Mouse (Mus musculus): Measurements from ENCODE around the gene Ltbp3.
A peak's percentile ranks its signal among the peaks of the same experiment; 100 is the strongest.

Gene Ltbp3

GRCm38 (mm10) chr19:5756321-5756985 lies 15.7 kb downstream of the Ltbp3 start:
- DNase-seq (ENCODE audit: low spot score) = peak; percentile 39

GRCm38 (mm10) chr19:5756991-5757636 lies 16.4 kb downstream of the Ltbp3 start:
- DNase-seq (ENCODE audit: low spot score) = no peak

- no peak for DNase-seq (ENCODE audit: low spot score)
Observed at GRCm38 (mm10) chr19:5758878-5759403, 18.2 kb downstream of the Ltbp3 start.

- DNase-seq (ENCODE audit: low spot score) = no peak
Observed at GRCm38 (mm10) chr19:5763163-5763562, 22.5 kb downstream of the Ltbp3 start.

- DNase-seq (ENCODE audit: low spot score) = no peak
Observed at GRCm38 (mm10) chr19:5767271-5767670, 26.6 kb downstream of the Ltbp3 start.

GRCm38 (mm10) chr19:5770311-5770710 lies 29.6 kb downstream of the Ltbp3 start:
- DNase-seq (ENCODE audit: low spot score) = no peak

- peak; percentile 89 for DNase-seq (ENCODE audit: low spot score)
Observed at GRCm38 (mm10) chr19:5770925-5771860, 30.5 kb downstream of the Ltbp3 start, which contains the start of gene Scyl1. Gene Scyl1 (minus strand): TSS chr19:5771419.

GRCm38 (mm10) chr19:5777387-5778032 lies 36.8 kb downstream of the Ltbp3 start:
- no peak for DNase-seq (ENCODE audit: low spot score)

- DNase-seq (ENCODE audit: low spot score) = no peak
Observed at GRCm38 (mm10) chr19:5778312-5778711, 37.6 kb downstream of the Ltbp3 start.

GRCm38 (mm10) chr19:5780203-5780602 lies 39.5 kb downstream of the Ltbp3 start:
- peak; percentile 32 for DNase-seq (ENCODE audit: low spot score)

- no peak for DNase-seq (ENCODE audit: low spot score)
Observed at GRCm38 (mm10) chr19:5781532-5781931, 40.8 kb downstream of the Ltbp3 start.

- no peak for DNase-seq (ENCODE audit: low spot score)
Observed at GRCm38 (mm10) chr19:5782121-5782520, 41.4 kb downstream of the Ltbp3 start.

GRCm38 (mm10) chr19:5784958-5785577 lies 44.4 kb downstream of the Ltbp3 start:
- DNase-seq (ENCODE audit: low spot score) = no peak

- DNase-seq (ENCODE audit: low spot score) = peak; percentile 94
Observed at GRCm38 (mm10) chr19:5786441-5787114, 45.9 kb downstream of the Ltbp3 start.

GRCm38 (mm10) chr19:5787128-5787635 lies 46.5 kb downstream of the Ltbp3 start:
- DNase-seq (ENCODE audit: low spot score) = peak; percentile 86

GRCm38 (mm10) chr19:5787920-5788319 lies 47.2 kb downstream of the Ltbp3 start:
- no peak for DNase-seq (ENCODE audit: low spot score)

GRCm38 (mm10) chr19:5788620-5789019 lies 47.9 kb downstream of the Ltbp3 start:
- no peak for DNase-seq (ENCODE audit: low spot score)

GRCm38 (mm10) chr19:5789066-5789465 lies 48.4 kb downstream of the Ltbp3 start:
- DNase-seq (ENCODE audit: low spot score) = no peak

GRCm38 (mm10) chr19:5791329-5791728 lies 50.6 kb downstream of the Ltbp3 start:
- no peak for DNase-seq (ENCODE audit: low spot score)

- peak; percentile 87 for DNase-seq (ENCODE audit: low spot score)
Observed at GRCm38 (mm10) chr19:5793116-5793515, 52.4 kb downstream of the Ltbp3 start.

Measured in embryo, embryonic 10 days (tissue).